Mouse (Mus musculus): Measurements from ENCODE around the gene Accs. TPM values are rescaled to one million over a fixed set of nuclear protein-coding genes. Genes with fewer than 3 reads are reported as not detected.

The Accs gene
- polyA plus RNA-seq, 1 experiment from 2014 or later = 7.4 TPM

- 76% methylated on average over 3 of the region's 3 CpGs for WGBS
- H3K36me3 ChIP-seq = no peaks in the 10 kb centered on the region
- H3K27ac ChIP-seq = no peak overlapping the region
- no peak for ATAC-seq (ENCODE audit: low FRiP score)
- H3K9ac ChIP-seq = no peak overlapping the region
- no peaks in the 10 kb centered on the region for H3K27me3 ChIP-seq
- H3K4me3 ChIP-seq = no peak overlapping the region
- peaks cover 16% of the 10 kb centered on the region for H3K4me1 ChIP-seq
- H3K9me3 ChIP-seq (replicated peaks) = no peaks in the 10 kb centered on the region
- no peak overlapping the region for H3K4me2 ChIP-seq (replicated peaks)
These were observed 24.9 kb upstream of the Accs start for GRCm38 (mm10) chr2:93874606-93875005.

GRCm38 (mm10) chr2:93874227-93874514, 24.4 kb upstream of the Accs start:
- no peak for ATAC-seq (ENCODE audit: low FRiP score)
- Histone ChIP-seq H3K9ac (no peak overlapping the region), H3K27ac (peak overlapping the region; percentile 1; the same call in 1 of the 2 replicates), H3K4me1 (peaks cover 16% of the 10 kb centered on the region), H3K9me3 (replicated peaks) (no peaks in the 10 kb centered on the region), H3K36me3 (no peaks in the 10 kb centered on the region), H3K4me3 (no peak overlapping the region), H3K27me3 (no peaks in the 10 kb centered on the region), H3K4me2 (replicated peaks) (no peak overlapping the region)
- WGBS = 31% methylated on average over 2 of the region's 2 CpGs

GRCm38 (mm10) chr2:93873449-93874226, 23.9 kb upstream of the Accs start:
- H3K9me3 ChIP-seq (replicated peaks) = no peaks in the 10 kb centered on the region
- H3K27me3 ChIP-seq = no peaks in the 10 kb centered on the region
- peaks cover 16% of the 10 kb centered on the region for H3K4me1 ChIP-seq
- peak; percentile 38; the same call in 1 of the 2 replicates for ATAC-seq (ENCODE audit: low FRiP score)
- WGBS = 17% methylated on average over 12 of the region's 12 CpGs
- no peaks in the 10 kb centered on the region for H3K36me3 ChIP-seq
- no peak overlapping the region for H3K4me2 ChIP-seq (replicated peaks)
- H3K4me3 ChIP-seq = no peak overlapping the region
- H3K9ac ChIP-seq = no peak overlapping the region
- peak overlapping the region; percentile 35 for H3K27ac ChIP-seq

GRCm38 (mm10) chr2:93872257-93872656, 22.5 kb upstream of the Accs start:
- Histone ChIP-seq H3K27me3 (no peaks in the 10 kb centered on the region), H3K9ac (no peak overlapping the region), H3K36me3 (no peaks in the 10 kb centered on the region), H3K4me1 (peaks cover 16% of the 10 kb centered on the region), H3K9me3 (replicated peaks) (no peaks in the 10 kb centered on the region), H3K4me3 (no peak overlapping the region), H3K27ac (no peak overlapping the region; the same call in 1 of the 2 replicates), H3K4me2 (replicated peaks) (no peak overlapping the region)
- no peak for ATAC-seq (ENCODE audit: low FRiP score)
- 66% methylated on average over 7 of the region's 7 CpGs for WGBS

- 84% methylated on average over 4 of the region's 4 CpGs for WGBS
- H3K36me3 ChIP-seq = no peaks in the 10 kb centered on the region
- H3K9me3 ChIP-seq (replicated peaks) = no peaks in the 10 kb centered on the region
- H3K4me3 ChIP-seq = no peak overlapping the region
- no peak overlapping the region for H3K4me2 ChIP-seq (replicated peaks)
- H3K27me3 ChIP-seq = no peaks in the 10 kb centered on the region
- peaks cover 16% of the 10 kb centered on the region for H3K4me1 ChIP-seq
- ATAC-seq (ENCODE audit: low FRiP score) = no peak
- H3K27ac ChIP-seq = no peak overlapping the region
- no peak overlapping the region for H3K9ac ChIP-seq
These were observed 21.7 kb upstream of the Accs start for GRCm38 (mm10) chr2:93871411-93871925.

GRCm38 (mm10) chr2:93870842-93871241, 21.1 kb upstream of the Accs start:
- ATAC-seq (ENCODE audit: low FRiP score) = peak; percentile 46; the same call in 1 of the 2 replicates
- H3K27ac ChIP-seq = no peak overlapping the region

GRCm38 (mm10) chr2:93869107-93869600, 19.4 kb upstream of the Accs start, which contains the start of gene Accsl:
Gene Accsl, minus strand, starts transcription at chr2:93869157.
- 74% methylated on average over 7 of the region's 7 CpGs for WGBS
- no peak within 1 kb of the TSS for H3K4me2 ChIP-seq (replicated peaks)
- no peak within 1 kb of the TSS for H3K27ac ChIP-seq
- no peaks in the 10 kb centered on the region for H3K36me3 ChIP-seq
- no peak for ATAC-seq (ENCODE audit: low FRiP score)
- no peak within 1 kb of the TSS for H3K9ac ChIP-seq
- H3K4me1 ChIP-seq = peaks cover 14% of the 10 kb centered on the region
- H3K9me3 ChIP-seq (replicated peaks) = no peaks in the 10 kb centered on the region
- H3K27me3 ChIP-seq = no peaks in the 10 kb centered on the region
- H3K4me3 ChIP-seq = no peak within 1 kb of the TSS

More at GRCm38 (mm10) chr2:93870842-93871241, 21.1 kb upstream of the Accs start:
- Histone ChIP-seq H3K27me3 (no peaks in the 10 kb centered on the region), H3K4me3 (no peak overlapping the region), H3K36me3 (no peaks in the 10 kb centered on the region), H3K4me2 (replicated peaks) (no peak overlapping the region), H3K4me1 (peaks cover 16% of the 10 kb centered on the region), H3K9me3 (replicated peaks) (no peaks in the 10 kb centered on the region), H3K9ac (no peak overlapping the region)
- WGBS = 46% methylated on average over 4 of the region's 4 CpGs

GRCm38 (mm10) chr2:93868566-93868965, 18.8 kb upstream of the Accs start:
- no peak for ATAC-seq (ENCODE audit: low FRiP score)
- Histone ChIP-seq H3K4me2 (replicated peaks) (no peak overlapping the region), H3K9me3 (replicated peaks) (no peaks in the 10 kb centered on the region), H3K27me3 (no peaks in the 10 kb centered on the region), H3K36me3 (no peaks in the 10 kb centered on the region), H3K27ac (no peak overlapping the region), H3K9ac (no peak overlapping the region), H3K4me1 (peaks cover 8% of the 10 kb centered on the region), H3K4me3 (no peak overlapping the region)
- WGBS = 87% methylated on average over 11 of the region's 11 CpGs

- ATAC-seq (ENCODE audit: low FRiP score) = no peak
- no peaks in the 10 kb centered on the region for H3K36me3 ChIP-seq
- WGBS = 71% methylated on average over 4 of the region's 4 CpGs
- H3K9ac ChIP-seq = no peak overlapping the region
- H3K27me3 ChIP-seq = no peaks in the 10 kb centered on the region
- H3K27ac ChIP-seq = no peak overlapping the region
- no peaks in the 10 kb centered on the region for H3K9me3 ChIP-seq (replicated peaks)
- no peak overlapping the region for H3K4me2 ChIP-seq (replicated peaks)
- no peaks in the 10 kb centered on the region for H3K4me1 ChIP-seq
- H3K4me3 ChIP-seq = no peak overlapping the region
These were observed 13.5 kb upstream of the Accs start for GRCm38 (mm10) chr2:93863229-93863628.

GRCm38 (mm10) chr2:93858845-93859244, 9.1 kb upstream of the Accs start:
- no peak for ATAC-seq (ENCODE audit: low FRiP score)
- no peaks in the 10 kb centered on the region for H3K4me1 ChIP-seq
- H3K36me3 ChIP-seq = no peaks in the 10 kb centered on the region
- H3K4me2 ChIP-seq (replicated peaks) = no peak overlapping the region
- no peak overlapping the region for H3K4me3 ChIP-seq
- H3K27me3 ChIP-seq = no peaks in the 10 kb centered on the region
- WGBS = 71% methylated on average over 12 of the region's 12 CpGs
- no peak overlapping the region for H3K27ac ChIP-seq
- H3K9me3 ChIP-seq (replicated peaks) = no peaks in the 10 kb centered on the region
- H3K9ac ChIP-seq = no peak overlapping the region

- H3K27me3 ChIP-seq = no peaks in the 10 kb centered on the region; the same call in 1 of the 2 replicates
- H3K27ac ChIP-seq = no peak overlapping the region
- no peak for ATAC-seq (ENCODE audit: low FRiP score)
- no peak overlapping the region for H3K9ac ChIP-seq
- H3K4me3 ChIP-seq = no peak overlapping the region
- no peaks in the 10 kb centered on the region for H3K9me3 ChIP-seq (replicated peaks)
- no peaks in the 10 kb centered on the region for H3K36me3 ChIP-seq
- WGBS = 96% methylated on average over 1 of the region's 1 CpGs
- H3K4me1 ChIP-seq = peaks cover 16% of the 10 kb centered on the region
- no peak overlapping the region for H3K4me2 ChIP-seq (replicated peaks)
These were observed 1.6 kb upstream of the Accs start for GRCm38 (mm10) chr2:93851303-93851702.

GRCm38 (mm10) chr2:93850317-93850944, 688 bp upstream of the Accs start:
- 50% methylated on average over 13 of the region's 13 CpGs for WGBS
- Histone ChIP-seq H3K4me2 (replicated peaks) (peak overlapping the region; percentile 73), H3K27me3 (no peaks in the 10 kb centered on the region; the same call in 1 of the 2 replicates), H3K4me3 (peak overlapping the region; percentile 64; the same call in 1 of the 2 replicates), H3K27ac (no peak overlapping the region), H3K9me3 (replicated peaks) (no peaks in the 10 kb centered on the region), H3K9ac (no peak overlapping the region), H3K36me3 (peaks cover 8% of the 10 kb centered on the region; the same call in 1 of the 2 replicates), H3K4me1 (peaks cover 16% of the 10 kb centered on the region)
- no peak for ATAC-seq (ENCODE audit: low FRiP score)

Measured in hindbrain, embryonic 12.5 days (tissue).